Comparison of ENCODE assay signal across 9 mouse cellular contexts in the genomic region with DNA sequence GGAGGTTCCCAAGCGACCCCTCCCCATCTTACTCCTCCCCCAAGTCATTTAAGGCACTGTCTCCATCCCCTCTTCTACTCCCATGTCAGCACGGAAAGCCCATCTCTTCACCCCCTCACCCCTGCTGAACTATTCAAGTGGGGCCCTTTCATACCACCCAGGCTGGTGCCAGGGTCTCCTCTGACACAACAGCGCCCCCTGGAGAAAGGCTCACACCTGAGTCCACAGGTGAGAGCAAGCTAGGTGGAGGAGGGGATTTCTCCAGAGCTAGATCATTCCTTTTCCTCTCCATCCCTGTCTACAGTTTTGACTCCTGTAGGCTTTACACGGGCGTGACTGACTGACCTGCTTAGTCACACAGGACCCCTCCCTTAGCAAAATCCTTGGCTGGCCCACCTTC.
DNase-seq lines count a peak whose midpoint lies in the region; ATAC-seq and TF ChIP-seq lines count a peak whose summit lies in the region.
"Had no signal": no experiment of that assay in that cellular context is flagged by ENCODE, and none has a peak within 500 bp of the region (broad histone marks: within the 10 kb centered on the region; RNA-seq: fewer than 3 reads in every experiment).

No protein-coding gene starts in this region.

- no peak overlapping the region for H3K4me3 ChIP-seq in cerebellum, adult 2 months (replicated peaks; ENCODE audit: insufficient read depth, low read depth, low read length)
- no peak overlapping the region for H3K4me3 ChIP-seq in forebrain, embryonic 11.5 days (ENCODE audit: low read depth, low read length)
- H3K4me3 ChIP-seq: megakaryocyte, embryonic 14.5 days had no signal

- H3K9me3 ChIP-seq in forebrain, embryonic 11.5 days (ENCODE audit: control insufficient read depth, low read length), result no peaks in the 10 kb centered on the region

- H3K4me2 ChIP-seq in forebrain, embryonic 11.5 days (ENCODE audit: low read depth, low read length, severe bottlenecking), result no peak overlapping the region

- TF ChIP-seq CTCF in cerebellum, adult 2 months (IDR thresholded peaks at IDR 0.05; ENCODE audit: borderline replicate concordance, insufficient read depth, low read depth, low read length), result peak; percentile 28; the same call in 1 of the 2 replicates

- 51% methylated on average over 5 of the region's 5 CpGs for WGBS in cerebellum, adult 2 months
- 43% methylated on average over 5 of the region's 5 CpGs for WGBS in forebrain, embryonic 11.5 days

- H3K27ac ChIP-seq in cerebellum, adult 2 months (ENCODE audit: insufficient read depth, low read length), result no peak overlapping the region
- H3K27ac ChIP-seq in forebrain, embryonic 11.5 days (ENCODE audit: low read depth, low read length), result no peak overlapping the region

- 0 out of 2 replicates have a peak, but pooled peaks have one; percentile 49 for ATAC-seq in megakaryocyte-erythroid progenitor cell, adult 5-6 weeks (replicated peaks; ENCODE audit: low FRiP score, low TSS enrichment, poor library complexity, severe bottlenecking)
- no peak for ATAC-seq in activated CD4-positive, CD25-positive, alpha-beta regulatory T cell, adult 4 months
- ATAC-seq in forebrain, embryonic 11.5 days (replicated peaks; ENCODE audit: low FRiP score), result no peak

- no peaks in the 10 kb centered on the region for H3K27me3 ChIP-seq in cerebellum, adult 2 months (ENCODE audit: control insufficient read depth, insufficient read depth, low read length)
- H3K27me3 ChIP-seq in forebrain, embryonic 11.5 days (ENCODE audit: control insufficient read depth, insufficient read depth, low read length), result no peaks in the 10 kb centered on the region

- no peaks in the 10 kb centered on the region for H3K36me3 ChIP-seq in forebrain, embryonic 11.5 days (ENCODE audit: control insufficient read depth, insufficient read depth, low read length)

- TF ChIP-seq POLR2A in cerebellum, adult 2 months (IDR thresholded peaks at IDR 0.05; ENCODE audit: borderline replicate concordance, insufficient read depth, low read length), result no peak

- H3K4me1 ChIP-seq in cerebellum, adult 2 months (ENCODE audit: control insufficient read depth, insufficient read depth, low read length), result no peaks in the 10 kb centered on the region
- no peaks in the 10 kb centered on the region for H3K4me1 ChIP-seq in forebrain, embryonic 11.5 days (replicated peaks; ENCODE audit: control insufficient read depth, insufficient read depth, low read length)
- H3K4me1 ChIP-seq: megakaryocyte, embryonic 14.5 days had no signal

- no peak for DNase-seq in cerebellum, adult 2 months
- no peak for DNase-seq in cerebellum, adult 11 months
- peak; percentile 39 for DNase-seq in A20 (ENCODE audit: low read depth, low spot score)
- peak; percentile 23 for DNase-seq in induced T-regulatory cell, adult 2 months (ENCODE audit: low read depth)
- no peak for DNase-seq in forebrain, embryonic 11.5 days (ENCODE audit: low spot score)
- no peak for DNase-seq in right cerebral cortex, adult 18-20 months

- no peak overlapping the region for H3K9ac ChIP-seq in forebrain, embryonic 11.5 days (ENCODE audit: low read length)

Comparison
In these comparisons a context has a peak if more than half of its experiments do, and no peak if none do; other contexts are left out.
1. DNase-seq: peak in A20 (single experiment) and induced T-regulatory cell, adult 2 months (single experiment); none in cerebellum, adult 2 months (0 of 2), cerebellum, adult 11 months (single experiment), forebrain, embryonic 11.5 days (single experiment) and right cerebral cortex, adult 18-20 months (single experiment).